Mouse (Mus musculus) G1E-ER4 (cell line): ENCODE data around the gene 5031439G07Rik. TPM values are rescaled to one million over a fixed set of nuclear protein-coding genes. Genes with fewer than 3 reads are reported as not detected.

Experiments
- GATA1 ChIP-seq: IDR thresholded peaks from one replicate; pipeline ENCODE4 v1.8.0; 2012; ENCODE audit warnings: low read length, inconsistent platforms
- polyA plus RNA-seq: library from polyadenylated mRNA; stranded (reverse); fragments of >175 nt; gene quantifications from 2 replicates; pipeline ENCODE4 v1.2.3, GENCODE M21; 2012

5031439G07Rik gene
- polyA plus RNA-seq, 1 experiment, result 41.6 TPM

GRCm38 (mm10) chr15:85000984-85001982, 12.9 kb upstream of the 5031439G07Rik start:
- TF ChIP-seq GATA1, result no peak

GRCm38 (mm10) chr15:84999911-85000310, 11.6 kb upstream of the 5031439G07Rik start:
- TF ChIP-seq GATA1, result no peak

GRCm38 (mm10) chr15:84997768-84998454, 9.6 kb upstream of the 5031439G07Rik start:
- TF ChIP-seq GATA1, result no peak

- no peak for TF ChIP-seq GATA1
Observed at GRCm38 (mm10) chr15:84995967-84996366, 7.6 kb upstream of the 5031439G07Rik start.

GRCm38 (mm10) chr15:84995041-84995440, 6.7 kb upstream of the 5031439G07Rik start:
- TF ChIP-seq GATA1, result no peak

GRCm38 (mm10) chr15:84994498-84994897, 6.1 kb upstream of the 5031439G07Rik start:
- TF ChIP-seq GATA1, result no peak

- no peak for TF ChIP-seq GATA1
Observed at GRCm38 (mm10) chr15:84989771-84990170, 1.4 kb upstream of the 5031439G07Rik start.

- TF ChIP-seq GATA1, result no peak
Observed at GRCm38 (mm10) chr15:84989098-84989497, 747 bp upstream of the 5031439G07Rik start.

- no peak for TF ChIP-seq GATA1
Observed at GRCm38 (mm10) chr15:84987020-84987815, 1.1 kb downstream of the 5031439G07Rik start.

GRCm38 (mm10) chr15:84986171-84987019, 2.0 kb downstream of the 5031439G07Rik start:
- TF ChIP-seq GATA1, result no peak

- TF ChIP-seq GATA1, result no peak
Observed at GRCm38 (mm10) chr15:84985516-84986160, 2.7 kb downstream of the 5031439G07Rik start.

- TF ChIP-seq GATA1, result no peak
Observed at GRCm38 (mm10) chr15:84983721-84984120, 4.6 kb downstream of the 5031439G07Rik start.

- no peak for TF ChIP-seq GATA1
Observed at GRCm38 (mm10) chr15:84982888-84983287, 5.5 kb downstream of the 5031439G07Rik start.
